Mouse (Mus musculus): ENCODE data around the gene Dpf1.

DNA sequence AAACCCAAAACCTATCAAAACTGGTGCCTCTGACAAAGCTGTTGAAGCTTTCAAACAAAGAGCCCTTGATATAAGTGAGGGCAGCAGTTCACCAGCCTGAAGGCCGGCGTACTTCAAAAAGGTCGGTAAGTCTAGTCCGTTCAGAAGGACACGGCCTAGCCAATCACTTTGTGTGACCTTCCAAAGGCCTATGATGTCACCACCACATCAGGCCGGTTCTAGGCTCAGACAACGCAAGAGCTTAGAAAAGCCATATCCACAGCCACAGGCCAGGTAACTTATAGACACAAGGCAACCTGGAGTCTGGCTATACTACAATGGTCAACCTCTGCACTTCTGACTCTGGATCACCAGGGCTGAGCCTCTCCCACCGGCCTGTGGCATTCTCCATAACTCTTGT lies 23.8 kb upstream of the Dpf1 start:
- TF ChIP-seq EP300 (optimal IDR thresholded peaks at IDR 0.05) (no peak), CTCF (IDR thresholded peaks at IDR 0.05; ENCODE audit: low read depth) (no peak)
